Mouse (Mus musculus): ENCODE results near the gene Pla1a. TPM values are rescaled to one million over a fixed set of nuclear protein-coding genes. Genes with fewer than 3 reads are reported as not detected.

Gene Pla1a
- polyA plus RNA-seq, 1 experiment = 1.6 TPM

- H3K4me1 ChIP-seq (ENCODE audit: control insufficient read depth, insufficient read depth, low read length) = no peaks in the 10 kb centered on the region
- H3K27me3 ChIP-seq (ENCODE audit: control insufficient read depth, insufficient read depth, low read length) = no peaks in the 10 kb centered on the region
- DNase-seq = no peak
- 79% methylated on average over 3 of the region's 3 CpGs for WGBS
- TF ChIP-seq CTCF (IDR thresholded peaks at IDR 0.05; ENCODE audit: borderline replicate concordance, insufficient read depth, low read depth, low read length) (no peak), POLR2A (IDR thresholded peaks at IDR 0.05; ENCODE audit: borderline replicate concordance, insufficient read depth, low read length) (no peak)
- H3K27ac ChIP-seq (ENCODE audit: insufficient read depth, low read length) = no peak overlapping the region
- no peak overlapping the region for H3K4me3 ChIP-seq (replicated peaks; ENCODE audit: insufficient read depth, low read depth, low read length)
These were observed 33.9 kb downstream of the Pla1a start for GRCm38 (mm10) chr16:38399076-38399475.

GRCm38 (mm10) chr16:38398266-38398665, 34.7 kb downstream of the Pla1a start:
- no peak for DNase-seq
- TF ChIP-seq POLR2A (IDR thresholded peaks at IDR 0.05; ENCODE audit: borderline replicate concordance, insufficient read depth, low read length) (no peak), CTCF (IDR thresholded peaks at IDR 0.05; ENCODE audit: borderline replicate concordance, insufficient read depth, low read depth, low read length) (no peak)
- Histone ChIP-seq H3K4me3 (replicated peaks; ENCODE audit: insufficient read depth, low read depth, low read length) (no peak overlapping the region), H3K4me1 (ENCODE audit: control insufficient read depth, insufficient read depth, low read length) (no peaks in the 10 kb centered on the region), H3K27me3 (ENCODE audit: control insufficient read depth, insufficient read depth, low read length) (no peaks in the 10 kb centered on the region), H3K27ac (ENCODE audit: insufficient read depth, low read length) (no peak overlapping the region)
- 95% methylated on average over 6 of the region's 6 CpGs for WGBS

DNA sequence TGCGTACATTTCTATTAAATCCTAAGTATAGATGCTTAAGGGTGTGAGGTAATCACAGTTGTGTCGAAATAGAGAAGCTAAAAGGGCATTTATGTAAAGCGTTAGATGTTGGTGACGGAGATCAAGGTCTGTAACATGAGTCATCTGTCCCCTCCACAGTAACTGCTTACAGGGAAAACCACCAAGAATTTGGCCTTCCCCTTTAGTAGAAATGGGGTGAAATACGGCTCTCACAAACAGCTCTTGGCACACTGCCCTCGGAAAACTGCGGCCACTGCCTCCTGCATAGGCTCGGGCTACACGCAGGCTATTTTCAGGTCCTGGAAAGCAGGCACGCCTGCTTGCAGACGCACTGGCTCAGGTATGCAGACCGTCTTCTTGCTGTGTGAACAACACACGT, 36.8 kb downstream of the Pla1a start:
- Histone ChIP-seq H3K27me3 (ENCODE audit: control insufficient read depth, insufficient read depth, low read length) (no peaks in the 10 kb centered on the region), H3K27ac (ENCODE audit: insufficient read depth, low read length) (no peak overlapping the region), H3K4me1 (ENCODE audit: control insufficient read depth, insufficient read depth, low read length) (no peaks in the 10 kb centered on the region), H3K4me3 (replicated peaks; ENCODE audit: insufficient read depth, low read depth, low read length) (no peak overlapping the region)
- WGBS = 20% methylated on average over 13 of the region's 13 CpGs
- TF ChIP-seq CTCF (IDR thresholded peaks at IDR 0.05; ENCODE audit: borderline replicate concordance, insufficient read depth, low read depth, low read length) = no peak
- peak; percentile 58 to 63 for DNase-seq

DNA sequence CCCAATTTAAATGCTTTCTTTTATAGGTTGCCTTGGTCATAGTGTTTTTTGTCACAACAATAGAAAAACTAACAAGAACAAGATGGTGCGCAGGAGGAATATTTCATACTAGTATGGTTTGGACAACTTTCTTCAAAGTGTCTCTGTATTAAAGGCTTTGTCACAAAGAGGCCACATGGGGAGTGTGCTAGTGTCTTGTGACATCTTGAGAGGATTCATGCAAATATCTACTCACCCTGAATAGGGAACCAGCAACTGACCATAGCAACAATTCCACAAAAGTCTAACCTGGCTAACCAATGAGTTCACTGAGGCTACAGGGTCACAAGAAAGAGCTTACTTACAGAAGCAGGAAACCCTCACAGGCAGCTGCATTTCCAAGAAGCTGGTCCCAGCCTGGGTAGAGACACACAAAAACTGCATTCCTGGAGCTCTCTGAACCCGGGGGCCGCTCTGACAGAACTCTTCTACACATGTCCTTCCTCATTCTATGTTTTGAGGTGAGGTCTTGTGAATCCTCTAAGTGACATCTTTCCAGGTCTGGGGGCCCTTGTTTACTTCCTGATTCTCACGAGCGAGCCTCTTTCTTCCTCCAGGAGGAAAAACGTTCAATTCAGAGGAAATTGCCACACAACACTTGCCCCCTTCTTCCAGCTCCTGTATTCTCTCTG, 37.8 kb downstream of the Pla1a start:
- WGBS = 87% methylated on average over 6 of the region's 6 CpGs
- no peaks in the 10 kb centered on the region for H3K27me3 ChIP-seq (ENCODE audit: control insufficient read depth, insufficient read depth, low read length)
- H3K4me3 ChIP-seq (replicated peaks; ENCODE audit: insufficient read depth, low read depth, low read length) = no peak overlapping the region
- no peaks in the 10 kb centered on the region for H3K4me1 ChIP-seq (ENCODE audit: control insufficient read depth, insufficient read depth, low read length)
- H3K27ac ChIP-seq (ENCODE audit: insufficient read depth, low read length) = no peak overlapping the region
- TF ChIP-seq CTCF (IDR thresholded peaks at IDR 0.05; ENCODE audit: borderline replicate concordance, insufficient read depth, low read depth, low read length) = no peak
- TF ChIP-seq POLR2A (IDR thresholded peaks at IDR 0.05; ENCODE audit: borderline replicate concordance, insufficient read depth, low read length) = no peak
- DNase-seq = no peak

DNA sequence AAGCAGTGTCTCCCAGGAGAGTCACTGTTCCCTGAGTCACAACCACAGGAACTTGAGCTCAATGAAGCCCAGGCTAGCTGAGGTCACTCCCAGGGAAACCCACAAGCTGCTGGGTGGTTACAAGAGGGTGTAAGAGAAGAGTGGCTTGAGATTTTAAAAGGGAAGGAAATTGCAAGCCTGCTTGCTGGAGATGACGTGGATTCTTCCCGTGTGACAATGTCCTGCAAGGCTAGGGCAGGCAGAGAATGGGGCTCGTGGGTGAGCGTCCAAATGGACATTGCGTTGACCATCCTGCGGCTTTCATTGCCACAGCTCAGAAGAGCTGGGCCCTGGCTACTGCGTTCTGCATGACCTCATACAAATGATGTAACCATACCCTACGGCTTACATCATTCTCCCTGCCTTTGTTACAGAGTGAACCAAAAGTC, 38.7 kb downstream of the Pla1a start:
- no peaks in the 10 kb centered on the region for H3K4me1 ChIP-seq (ENCODE audit: control insufficient read depth, insufficient read depth, low read length)
- 92% methylated on average over 8 of the region's 8 CpGs for WGBS
- H3K4me3 ChIP-seq (replicated peaks; ENCODE audit: insufficient read depth, low read depth, low read length) = no peak overlapping the region
- no peak for TF ChIP-seq CTCF (IDR thresholded peaks at IDR 0.05; ENCODE audit: borderline replicate concordance, insufficient read depth, low read depth, low read length)
- TF ChIP-seq POLR2A (IDR thresholded peaks at IDR 0.05; ENCODE audit: borderline replicate concordance, insufficient read depth, low read length) = no peak
- no peaks in the 10 kb centered on the region for H3K27me3 ChIP-seq (ENCODE audit: control insufficient read depth, insufficient read depth, low read length)
- no peak for DNase-seq
- no peak overlapping the region for H3K27ac ChIP-seq (ENCODE audit: insufficient read depth, low read length)

GRCm38 (mm10) chr16:38392126-38392894, 40.6 kb downstream of the Pla1a start:
- no peak for TF ChIP-seq CTCF (IDR thresholded peaks at IDR 0.05; ENCODE audit: borderline replicate concordance, insufficient read depth, low read depth, low read length)
- TF ChIP-seq POLR2A (IDR thresholded peaks at IDR 0.05; ENCODE audit: borderline replicate concordance, insufficient read depth, low read length) = no peak
- peak overlapping the region; percentile 45 for H3K4me3 ChIP-seq (replicated peaks; ENCODE audit: insufficient read depth, low read depth, low read length)
- no peak overlapping the region; the same call in 1 of the 2 replicates for H3K27ac ChIP-seq (ENCODE audit: insufficient read depth, low read length)
- H3K27me3 ChIP-seq (ENCODE audit: control insufficient read depth, insufficient read depth, low read length) = no peaks in the 10 kb centered on the region
- H3K4me1 ChIP-seq (ENCODE audit: control insufficient read depth, insufficient read depth, low read length) = no peaks in the 10 kb centered on the region
- 65% methylated on average over 23 of the region's 23 CpGs for WGBS
- peak in 1 of 2 experiments; percentile 30 for DNase-seq

GRCm38 (mm10) chr16:38390322-38390721, 42.6 kb downstream of the Pla1a start:
- TF ChIP-seq POLR2A (IDR thresholded peaks at IDR 0.05; ENCODE audit: borderline replicate concordance, insufficient read depth, low read length) (no peak), CTCF (IDR thresholded peaks at IDR 0.05; ENCODE audit: borderline replicate concordance, insufficient read depth, low read depth, low read length) (no peak)

More at GRCm38 (mm10) chr16:38390322-38390721, 42.6 kb downstream of the Pla1a start:
- Histone ChIP-seq H3K27me3 (ENCODE audit: control insufficient read depth, insufficient read depth, low read length) (no peaks in the 10 kb centered on the region), H3K27ac (ENCODE audit: insufficient read depth, low read length) (no peak overlapping the region), H3K4me3 (replicated peaks; ENCODE audit: insufficient read depth, low read depth, low read length) (no peak overlapping the region), H3K4me1 (ENCODE audit: control insufficient read depth, insufficient read depth, low read length) (no peaks in the 10 kb centered on the region)
- WGBS = 88% methylated on average over 7 of the region's 7 CpGs
- no peak for DNase-seq

All from cerebellum, adult 2 months (tissue).